Mouse (Mus musculus) ES-E14 (cell line): ENCODE measurements around the gene Cab39. TPM values are rescaled to one million over a fixed set of nuclear protein-coding genes. Genes with fewer than 3 reads are reported as not detected.

Source experiments
- DNase-seq: peaks from one replicate; pipeline ENCODE4 v3.0.0-alpha.2; 2013; ENCODE audit warnings: low read depth, low spot score
- H3K27ac ChIP-seq: 2 replicates; pipeline ENCODE4 v1.5.1; 2012; ENCODE audit warnings: low read depth, mild to moderate bottlenecking, low read length, moderate library complexity, mixed read lengths; ENCODE audit not compliant: poor library complexity, insufficient read depth, severe bottlenecking
- H3K36me3 ChIP-seq: 2 replicates; pipeline ENCODE4 v1.6.1; 2012; ENCODE audit warnings: mild to moderate bottlenecking, low read length, moderate library complexity, mixed read lengths; ENCODE audit not compliant: control insufficient read depth, poor library complexity, insufficient read depth, severe bottlenecking
- H3K4me1 ChIP-seq, 2 experiments: fragments of 150-350 bp in 1 of 2; sonication (generic) in 1 of 2; 2 replicates each; pipeline ENCODE4 v1.6.1; 2012; ENCODE audit warnings: low read length in 2 of 2, mild to moderate bottlenecking in 1 of 2, mixed read lengths in 1 of 2; ENCODE audit not compliant: control insufficient read depth in 2 of 2, insufficient read depth in 2 of 2, poor library complexity in 1 of 2
- H3K4me3 ChIP-seq, 2 experiments: fragments of 150-350 bp in 1 of 2; sonication (generic) in 1 of 2; 2 replicates each; pipeline ENCODE4 v1.5.1; 2012; ENCODE audit warnings: low read length in 2 of 2, low read depth in 1 of 2, mild to moderate bottlenecking in 1 of 2, mixed read lengths in 1 of 2; ENCODE audit not compliant: insufficient read depth in 1 of 2, poor library complexity in 1 of 2, severe bottlenecking in 1 of 2
- H3K9ac ChIP-seq: 2 replicates; pipeline ENCODE4 v1.6.1; 2012; ENCODE audit warnings: low read depth, mild to moderate bottlenecking, low read length, mixed read lengths; ENCODE audit not compliant: poor library complexity, insufficient read depth, severe bottlenecking
- H3K9me3 ChIP-seq: fragments of 150-350 bp; sonication (generic); 2 replicates; pipeline ENCODE4 v1.6.1; 2012; ENCODE audit warnings: low read depth, mild to moderate bottlenecking, low read length; ENCODE audit not compliant: control insufficient read depth, insufficient read depth
- CHD2 ChIP-seq: IDR thresholded peaks from 2 replicates; pipeline ENCODE4 v1.6.1; 2014; ENCODE audit warnings: mild to moderate bottlenecking, low read depth, low read length, inconsistent platforms
- HCFC1 ChIP-seq: IDR thresholded peaks from 2 replicates; pipeline ENCODE4 v1.6.1; 2012; ENCODE audit warnings: low read length, inconsistent platforms, borderline replicate concordance; ENCODE audit not compliant: insufficient read depth
- MAFK ChIP-seq: IDR thresholded peaks from 2 replicates; pipeline ENCODE4 v1.6.1; 2014; ENCODE audit warnings: mild to moderate bottlenecking, low read depth, low read length, inconsistent platforms; ENCODE audit not compliant: insufficient read depth
- ZC3H11A ChIP-seq: IDR thresholded peaks from 2 replicates; pipeline ENCODE4 v1.6.1; 2012; ENCODE audit warnings: low read depth, mild to moderate bottlenecking, inconsistent platforms, low read length, borderline replicate concordance
- ZNF384 ChIP-seq: IDR thresholded peaks from 2 replicates; pipeline ENCODE4 v1.6.1; 2012; ENCODE audit warnings: low read depth, low read length, inconsistent platforms
- in situ Hi-C, 2 experiments: fragments of 600-800 bp; cut with MboI; formaldehyde crosslinking; loops; one replicate each; pipeline ENCODE4 v1.15.1; 2025; ENCODE audit warnings: low sequenced_read_pairs in 2 of 2, inconsistent platforms in 1 of 2; ENCODE audit not compliant: unreplicated experiment in 2 of 2
- total RNA-seq: library from RNA; depleted of rRNA; stranded (reverse); fragments of 300-350 nt; gene quantifications from 2 replicates; pipeline ENCODE4 v1.2.3, GENCODE M21; 2012; rRNA removed

Cab39 gene
- 43.2 and 51.9 TPM in 2 replicates for total RNA-seq

GRCm38 (mm10) chr1:85793208-85794105, at the start of gene Cab39:
Gene Cab39 (plus strand): TSS chr1:85793441.
- H3K27ac ChIP-seq: peak within 1 kb of the TSS; percentile 33; the same call in 1 of the 2 replicates
- peaks cover 0 to 2% of the 10 kb centered on the region in 2 experiments; a peak in 1 of 4 replicates for H3K4me1 ChIP-seq
- H3K9me3 ChIP-seq: no peaks in the 10 kb centered on the region
- H3K9ac ChIP-seq: peak within 1 kb of the TSS; percentile 88
- no peak for TF ChIP-seq ZNF384
- TF ChIP-seq HCFC1: peak; percentile 64; the same call in 1 of the 2 replicates
- H3K36me3 ChIP-seq: peaks cover 2% of the 10 kb centered on the region; the same call in 1 of the 2 replicates
- DNase-seq: peak; percentile 61
- H3K4me3 ChIP-seq: peak within 1 kb of the TSS; percentile 82 to 86
- in situ Hi-C loops: no loop called here

DNA sequence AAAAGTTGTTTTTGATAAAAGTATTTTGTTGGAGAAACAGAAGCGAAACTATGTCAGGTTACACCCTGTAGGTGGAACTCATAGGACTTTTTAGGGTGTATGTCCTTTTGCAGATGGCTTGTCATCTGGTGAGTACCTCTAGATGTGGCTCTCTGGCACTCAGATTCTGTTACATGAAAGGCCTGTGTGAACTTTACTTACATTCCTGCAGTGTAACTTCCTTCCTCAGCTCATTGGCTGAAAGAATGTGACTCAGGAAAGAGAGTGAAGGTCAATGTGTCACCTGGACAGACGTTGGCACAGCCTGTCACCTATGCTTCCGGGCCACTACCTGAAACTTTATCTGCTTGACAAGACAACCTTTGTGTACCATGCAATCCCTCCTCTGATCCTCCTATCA, 48.7 kb upstream of the Cab39 start:
- in situ Hi-C loops: loop anchor here in 1 of 2 experiments (25.0 kb wide), 1 partner anchor 157 kb away; the partner anchor contains the start of genes G530012D18Rik and Sp110
- DNase-seq: no peak
- H3K9ac ChIP-seq: no peak overlapping the region
- H3K4me3 ChIP-seq: no peak overlapping the region
- H3K4me1 ChIP-seq: 0 out of 4 replicates have a peak, but pooled peaks cover 0 to 3% of the 10 kb centered on the region in 2 experiments
- TF ChIP-seq MAFK (no peak), HCFC1 (no peak), ZNF384 (no peak), CHD2 (no peak), ZC3H11A (no peak)
- H3K36me3 ChIP-seq: no peaks in the 10 kb centered on the region
- no peaks in the 10 kb centered on the region for H3K9me3 ChIP-seq
- no peak overlapping the region for H3K27ac ChIP-seq

GRCm38 (mm10) chr1:85746511-85746910, 46.7 kb upstream of the Cab39 start:
- in situ Hi-C loops: loop anchor here in 1 of 2 experiments (25.0 kb wide), 1 partner anchor 159 kb away; the partner anchor contains the start of genes G530012D18Rik and Sp110
- Histone ChIP-seq H3K27ac (no peak overlapping the region), H3K4me1 (no peaks in the 10 kb centered on the region), H3K36me3 (no peaks in the 10 kb centered on the region), H3K9ac (no peak overlapping the region), H3K9me3 (no peaks in the 10 kb centered on the region), H3K4me3 (no peak overlapping the region)
- no peak for DNase-seq
- no peak for TF ChIP-seq ZNF384
- no peak for TF ChIP-seq MAFK
- TF ChIP-seq ZC3H11A: no peak
- TF ChIP-seq CHD2: no peak
- no peak for TF ChIP-seq HCFC1

- Histone ChIP-seq H3K36me3 (no peaks in the 10 kb centered on the region), H3K4me3 (no peak overlapping the region), H3K4me1 (peaks cover 0 to 2% of the 10 kb centered on the region in 2 experiments; a peak in 1 of 4 replicates), H3K27ac (no peak overlapping the region), H3K9ac (no peak overlapping the region), H3K9me3 (no peaks in the 10 kb centered on the region)
- no peak for DNase-seq
- no peak for TF ChIP-seq MAFK
- no peak for TF ChIP-seq ZC3H11A
- no peak for TF ChIP-seq ZNF384
- no peak for TF ChIP-seq CHD2
- no peak for TF ChIP-seq HCFC1
- in situ Hi-C loops: loop anchor here in 1 of 2 experiments (25.0 kb wide), 1 partner anchor 163 kb away; the partner anchor contains the start of genes G530012D18Rik and Sp110
Observed at GRCm38 (mm10) chr1:85749829-85750228, 43.4 kb upstream of the Cab39 start.
